Mouse (Mus musculus) ES-E14 (cell line): ENCODE measurements at regions not wholly inside any gene's neighbourhood (a gene's known extent, or its start where the extent isn't known, plus 50 kb on each side); places are given as distances from the start of the nearest gene placed in this dataset.

Experiments used
- DNase-seq: peaks from one replicate; pipeline ENCODE4 v3.0.0-alpha.2; 2013; ENCODE audit warnings: low read depth, low spot score
- H3K27ac ChIP-seq: 2 replicates; pipeline ENCODE4 v1.5.1; 2012; ENCODE audit warnings: low read depth, mild to moderate bottlenecking, low read length, moderate library complexity, mixed read lengths; ENCODE audit not compliant: poor library complexity, insufficient read depth, severe bottlenecking
- H3K36me3 ChIP-seq: 2 replicates; pipeline ENCODE4 v1.6.1; 2012; ENCODE audit warnings: mild to moderate bottlenecking, low read length, moderate library complexity, mixed read lengths; ENCODE audit not compliant: control insufficient read depth, poor library complexity, insufficient read depth, severe bottlenecking
- H3K4me1 ChIP-seq, 2 experiments: fragments of 150-350 bp in 1 of 2; sonication (generic) in 1 of 2; 2 replicates each; pipeline ENCODE4 v1.6.1; 2012; ENCODE audit warnings: low read length in 2 of 2, mild to moderate bottlenecking in 1 of 2, mixed read lengths in 1 of 2; ENCODE audit not compliant: control insufficient read depth in 2 of 2, insufficient read depth in 2 of 2, poor library complexity in 1 of 2
- H3K4me3 ChIP-seq, 2 experiments: fragments of 150-350 bp in 1 of 2; sonication (generic) in 1 of 2; 2 replicates each; pipeline ENCODE4 v1.5.1; 2012; ENCODE audit warnings: low read length in 2 of 2, low read depth in 1 of 2, mild to moderate bottlenecking in 1 of 2, mixed read lengths in 1 of 2; ENCODE audit not compliant: insufficient read depth in 1 of 2, poor library complexity in 1 of 2, severe bottlenecking in 1 of 2
- H3K9ac ChIP-seq: 2 replicates; pipeline ENCODE4 v1.6.1; 2012; ENCODE audit warnings: low read depth, mild to moderate bottlenecking, low read length, mixed read lengths; ENCODE audit not compliant: poor library complexity, insufficient read depth, severe bottlenecking
- H3K9me3 ChIP-seq: fragments of 150-350 bp; sonication (generic); 2 replicates; pipeline ENCODE4 v1.6.1; 2012; ENCODE audit warnings: low read depth, mild to moderate bottlenecking, low read length; ENCODE audit not compliant: control insufficient read depth, insufficient read depth
- CHD2 ChIP-seq: IDR thresholded peaks from 2 replicates; pipeline ENCODE4 v1.6.1; 2014; ENCODE audit warnings: mild to moderate bottlenecking, low read depth, low read length, inconsistent platforms
- HCFC1 ChIP-seq: IDR thresholded peaks from 2 replicates; pipeline ENCODE4 v1.6.1; 2012; ENCODE audit warnings: low read length, inconsistent platforms, borderline replicate concordance; ENCODE audit not compliant: insufficient read depth
- MAFK ChIP-seq: IDR thresholded peaks from 2 replicates; pipeline ENCODE4 v1.6.1; 2014; ENCODE audit warnings: mild to moderate bottlenecking, low read depth, low read length, inconsistent platforms; ENCODE audit not compliant: insufficient read depth
- ZC3H11A ChIP-seq: IDR thresholded peaks from 2 replicates; pipeline ENCODE4 v1.6.1; 2012; ENCODE audit warnings: low read depth, mild to moderate bottlenecking, inconsistent platforms, low read length, borderline replicate concordance
- ZNF384 ChIP-seq: IDR thresholded peaks from 2 replicates; pipeline ENCODE4 v1.6.1; 2012; ENCODE audit warnings: low read depth, low read length, inconsistent platforms
- in situ Hi-C, 2 experiments: fragments of 600-800 bp; cut with MboI; formaldehyde crosslinking; loops; one replicate each; pipeline ENCODE4 v1.15.1; 2025; ENCODE audit warnings: low sequenced_read_pairs in 2 of 2, inconsistent platforms in 1 of 2; ENCODE audit not compliant: unreplicated experiment in 2 of 2

GRCm38 (mm10) chr10:117531798-117532747, 97.2 kb upstream of the Cpm start:
- H3K9me3 ChIP-seq = no peaks in the 10 kb centered on the region
- no peak for TF ChIP-seq CHD2
- TF ChIP-seq ZC3H11A = no peak
- no peak for TF ChIP-seq MAFK
- no peak for TF ChIP-seq HCFC1
- no peak for TF ChIP-seq ZNF384
- no peaks in the 10 kb centered on the region for H3K36me3 ChIP-seq
- no peak overlapping the region for H3K27ac ChIP-seq
- DNase-seq = no peak
- H3K4me1 ChIP-seq = peaks cover 0 to 4% of the 10 kb centered on the region in 2 experiments; a peak in 1 of 4 replicates
- H3K4me3 ChIP-seq = no peak overlapping the region
- in situ Hi-C loops = no loop called here
- no peak overlapping the region for H3K9ac ChIP-seq

- Histone ChIP-seq H3K27ac (no peak overlapping the region), H3K36me3 (no peaks in the 10 kb centered on the region), H3K4me3 (no peak overlapping the region), H3K4me1 (peaks cover 0 to 4% of the 10 kb centered on the region in 2 experiments; a peak in 1 of 4 replicates), H3K9ac (no peak overlapping the region), H3K9me3 (no peaks in the 10 kb centered on the region)
- in situ Hi-C loops = no loop called here
- DNase-seq = no peak
- TF ChIP-seq ZNF384 (no peak), MAFK (no peak), ZC3H11A (no peak), CHD2 (no peak), HCFC1 (no peak)
Measured at GRCm38 (mm10) chr10:117530859-117531602, 98.3 kb upstream of the Cpm start.

GRCm38 (mm10) chr10:117530007-117530858, 99.1 kb upstream of the Cpm start:
- no peak overlapping the region for H3K27ac ChIP-seq
- no peaks in the 10 kb centered on the region for H3K9me3 ChIP-seq
- H3K4me3 ChIP-seq = no peak overlapping the region
- TF ChIP-seq ZC3H11A (no peak), MAFK (no peak), HCFC1 (no peak), ZNF384 (no peak), CHD2 (no peak)
- no peaks in the 10 kb centered on the region for H3K36me3 ChIP-seq
- no peak for DNase-seq
- in situ Hi-C loops = no loop called here
- no peak overlapping the region for H3K9ac ChIP-seq
- H3K4me1 ChIP-seq = peaks cover 0 to 4% of the 10 kb centered on the region in 2 experiments; a peak in 1 of 4 replicates

GRCm38 (mm10) chr10:117529269-117530006, 99.9 kb upstream of the Cpm start:
- in situ Hi-C loops = no loop called here
- Histone ChIP-seq H3K4me1 (peaks cover 0 to 4% of the 10 kb centered on the region in 2 experiments; a peak in 1 of 4 replicates), H3K9ac (no peak overlapping the region), H3K9me3 (no peaks in the 10 kb centered on the region), H3K4me3 (no peak overlapping the region), H3K36me3 (no peaks in the 10 kb centered on the region), H3K27ac (no peak overlapping the region)
- no peak for TF ChIP-seq CHD2
- TF ChIP-seq ZC3H11A = no peak
- no peak for TF ChIP-seq MAFK
- no peak for TF ChIP-seq ZNF384
- TF ChIP-seq HCFC1 = no peak
- no peak for DNase-seq
